ENCODE assay signal across 13 mouse cellular contexts in genomic region chr16:55514448-55515200, GRCm38 (mm10).
DNase-seq lines count a peak whose midpoint lies in the region; ATAC-seq lines count a peak whose summit lies in the region.
"Had no signal": no experiment of that assay in that cellular context is flagged by ENCODE, and none has a peak within 500 bp of the region (broad histone marks: within the 10 kb centered on the region; RNA-seq: fewer than 3 reads in every experiment).

No protein-coding gene starts in this region.

- H3K27ac ChIP-seq in embryonic facial prominence, embryonic 10.5 days (replicated peaks), result peak overlapping the region; percentile 75; the same call in 1 of the 2 replicates
- no peak overlapping the region for H3K27ac ChIP-seq in forebrain, embryonic 12.5 days
- H3K27ac ChIP-seq in hindbrain, embryonic 16.5 days (ENCODE audit: low read depth, low read length), result no peak overlapping the region
- H3K27ac ChIP-seq in neural tube, embryonic 12.5 days, result no peak overlapping the region
- H3K27ac ChIP-seq: liver, embryonic 14.5 days; macrophage had no signal

- no peak overlapping the region for H3K9ac ChIP-seq in forebrain, embryonic 12.5 days
- H3K9ac ChIP-seq in hindbrain, embryonic 16.5 days (ENCODE audit: low read depth, low read length), result peak overlapping the region; percentile 52
- no peak overlapping the region; the same call in 1 of the 2 replicates for H3K9ac ChIP-seq in neural tube, embryonic 12.5 days
- H3K9ac ChIP-seq: liver, embryonic 14.5 days had no signal

- no peaks in the 10 kb centered on the region for H3K27me3 ChIP-seq in embryonic facial prominence, embryonic 10.5 days (replicated peaks; ENCODE audit: low read depth, poor library complexity, severe bottlenecking)
- no peaks in the 10 kb centered on the region for H3K27me3 ChIP-seq in forebrain, embryonic 12.5 days
- H3K27me3 ChIP-seq in hindbrain, embryonic 16.5 days (replicated peaks; ENCODE audit: control insufficient read depth, insufficient read depth, low read length), result no peaks in the 10 kb centered on the region
- no peaks in the 10 kb centered on the region for H3K27me3 ChIP-seq in neural tube, embryonic 12.5 days (replicated peaks)
- H3K27me3 ChIP-seq: CH12.LX had no signal

- H3K4me1 ChIP-seq in embryonic facial prominence, embryonic 10.5 days, result peaks cover 5% of the 10 kb centered on the region
- H3K4me1 ChIP-seq in forebrain, embryonic 12.5 days, result 0 out of 2 replicates have a peak, but pooled peaks cover 3% of the 10 kb centered on the region
- H3K4me1 ChIP-seq in hindbrain, embryonic 16.5 days (ENCODE audit: control insufficient read depth, insufficient read depth, low read depth, low read length), result peaks cover 3% of the 10 kb centered on the region; the same call in 1 of the 2 replicates
- H3K4me1 ChIP-seq in neural tube, embryonic 12.5 days, result 0 out of 2 replicates have a peak, but pooled peaks cover 3% of the 10 kb centered on the region

- H3K4me3 ChIP-seq in embryonic facial prominence, embryonic 10.5 days, result no peak overlapping the region
- H3K4me3 ChIP-seq in forebrain, embryonic 12.5 days (replicated peaks), result peak overlapping the region; percentile 29
- H3K4me3 ChIP-seq in hindbrain, embryonic 16.5 days (ENCODE audit: low read length), result peak overlapping the region; percentile 33
- H3K4me3 ChIP-seq in neural tube, embryonic 12.5 days, result no peak overlapping the region

- H3K4me2 ChIP-seq in forebrain, embryonic 12.5 days, result peak overlapping the region; percentile 54
- H3K4me2 ChIP-seq in hindbrain, embryonic 16.5 days (ENCODE audit: low read length), result peak overlapping the region; percentile 67
- H3K4me2 ChIP-seq in neural tube, embryonic 12.5 days (replicated peaks), result peak overlapping the region; percentile 53

- DNase-seq in embryonic facial prominence, embryonic 10.5 days (ENCODE audit: low spot score), result no peak
- no peak for DNase-seq in ovary, adult 18-20 months (ENCODE audit: low spot score)
- no peak for DNase-seq in cerebellum, adult 11-12 months
- DNase-seq in liver, result no peak
- DNase-seq: cerebellum, adult 8-10 months; kidney, adult 11 months; right cerebral cortex, postnatal 14 days had no signal

- 85% methylated on average over 6 of the region's 6 CpGs for WGBS in embryonic facial prominence, embryonic 10.5 days
- 68% methylated on average over 6 of the region's 6 CpGs for WGBS in forebrain, embryonic 12.5 days
- WGBS in hindbrain, embryonic 16.5 days, result 49% methylated on average over 6 of the region's 6 CpGs
- WGBS in neural tube, embryonic 12.5 days, result 77% methylated on average over 6 of the region's 6 CpGs

- no peaks in the 10 kb centered on the region for H3K36me3 ChIP-seq in embryonic facial prominence, embryonic 10.5 days (replicated peaks)
- no peaks in the 10 kb centered on the region for H3K36me3 ChIP-seq in forebrain, embryonic 12.5 days (replicated peaks)
- H3K36me3 ChIP-seq in hindbrain, embryonic 16.5 days (ENCODE audit: control insufficient read depth, insufficient read depth, low read length), result no peaks in the 10 kb centered on the region
- no peaks in the 10 kb centered on the region for H3K36me3 ChIP-seq in neural tube, embryonic 12.5 days

- H3K9me3 ChIP-seq in embryonic facial prominence, embryonic 10.5 days, result no peaks in the 10 kb centered on the region
- H3K9me3 ChIP-seq in forebrain, embryonic 12.5 days, result no peaks in the 10 kb centered on the region
- no peaks in the 10 kb centered on the region for H3K9me3 ChIP-seq in hindbrain, embryonic 16.5 days (ENCODE audit: control insufficient read depth, low read length)
- no peaks in the 10 kb centered on the region for H3K9me3 ChIP-seq in neural tube, embryonic 12.5 days

- ATAC-seq in forebrain, embryonic 12.5 days (ENCODE audit: low FRiP score), result peak; percentile 49; the same call in 1 of the 2 replicates
- ATAC-seq in hindbrain, embryonic 16.5 days, result peak; percentile 17; the same call in 1 of the 2 replicates
- peak; percentile 23; the same call in 1 of the 2 replicates for ATAC-seq in neural tube, embryonic 12.5 days (ENCODE audit: low FRiP score, low read depth)

Comparison
In these comparisons a context has a peak if more than half of its experiments do, and no peak if none do; other contexts are left out.
1. H3K4me3 ChIP-seq: peak in forebrain, embryonic 12.5 days (single experiment) and hindbrain, embryonic 16.5 days (single experiment); none in embryonic facial prominence, embryonic 10.5 days (single experiment) and neural tube, embryonic 12.5 days (single experiment).
2. Peak in every context shown above with its lines, with median percentiles within 50 percentile points of each other: ATAC-seq and H3K4me2 ChIP-seq.